Mouse (Mus musculus) CH12.LX (cell line): ENCODE data around the gene Phf12. TPM values are rescaled to one million over a fixed set of nuclear protein-coding genes. Genes with fewer than 3 reads are reported as not detected.

Experiments
- DNase-seq: peaks from one replicate; pipeline ENCODE4 v3.0.0-alpha.2; 2013; ENCODE audit errors: extremely low read depth
- H3K27ac ChIP-seq: 2 replicates; pipeline ENCODE4 v1.5.1; 2012; ENCODE audit warnings: low read depth, mild to moderate bottlenecking, control low read depth, moderate library complexity; ENCODE audit not compliant: insufficient read depth
- H3K27me3 ChIP-seq: replicated peaks from 2 replicates; pipeline ENCODE3; 2012; ENCODE audit warnings: inconsistent platforms
- H3K36me3 ChIP-seq, 2 experiments: replicated peaks in 1 of 2; 2 replicates each; pipeline versions ENCODE3 to v1.6.1; 2012; ENCODE audit warnings: inconsistent platforms in 1 of 2, low read length in 1 of 2, mild to moderate bottlenecking in 1 of 2, mixed read lengths in 1 of 2, moderate library complexity in 1 of 2; ENCODE audit not compliant: control insufficient read depth in 1 of 2, insufficient read depth in 1 of 2
- H3K4me1 ChIP-seq, 2 experiments: 2 replicates each; pipeline ENCODE4 v1.6.1; 2012; ENCODE audit warnings: inconsistent platforms in 1 of 2, moderate library complexity in 1 of 2; ENCODE audit not compliant: insufficient read depth in 2 of 2, control insufficient read depth in 1 of 2
- H3K4me2 ChIP-seq: 2 replicates; pipeline ENCODE4 v1.6.1; 2012; ENCODE audit warnings: low read depth, mild to moderate bottlenecking, control low read depth; ENCODE audit not compliant: poor library complexity, insufficient read depth, severe bottlenecking
- H3K4me3 ChIP-seq, 3 experiments: fragments of 150-350 bp in 1 of 3; sonication (generic) in 1 of 3; replicated peaks in 1 of 3; 2 replicates each; pipeline versions ENCODE3 to v1.5.1; 2011 to 2012; ENCODE audit warnings: low read depth in 2 of 3, low read length in 2 of 3, mild to moderate bottlenecking in 2 of 3, moderate library complexity in 2 of 3, control low read depth in 1 of 3, improper control_type of control experiment in 1 of 3, inconsistent platforms in 1 of 3, mixed read lengths in 1 of 3; ENCODE audit not compliant: poor library complexity in 1 of 3
- H3K79me2 ChIP-seq: replicated peaks from 2 replicates; pipeline ENCODE4 v1.6.1; 2012; ENCODE audit warnings: mild to moderate bottlenecking, moderate library complexity; ENCODE audit not compliant: control insufficient read depth, poor library complexity, insufficient read depth, severe bottlenecking; ENCODE audit errors: extremely low read depth
- H3K9ac ChIP-seq: 2 replicates; pipeline ENCODE4 v1.6.1; 2012; ENCODE audit warnings: low read depth, mild to moderate bottlenecking, control low read depth, moderate library complexity; ENCODE audit not compliant: insufficient read depth
- H3K9me3 ChIP-seq: replicated peaks from 2 replicates; pipeline ENCODE3; 2012; ENCODE audit warnings: low read length, inconsistent platforms, mixed read lengths
- BHLHE40 ChIP-seq: IDR thresholded peaks from 2 replicates; pipeline ENCODE4 v1.6.1; 2011; ENCODE audit warnings: mild to moderate bottlenecking, low read depth, low read length, improper control_type of control experiment
- CHD1 ChIP-seq: IDR thresholded peaks from 2 replicates; pipeline ENCODE4 v1.6.1; 2012; ENCODE audit warnings: low read depth, low read length, improper control_type of control experiment, inconsistent platforms
- CHD2 ChIP-seq: IDR thresholded peaks from 2 replicates; pipeline ENCODE4 v1.6.1; 2011; ENCODE audit warnings: low read length, improper control_type of control experiment
- CTCF ChIP-seq, 2 experiments: IDR thresholded peaks in 1 of 2; conservative IDR thresholded peaks in 1 of 2; 2 replicates each; pipeline ENCODE4 v1.5.1; 2011 to 2012; ENCODE audit warnings: low read depth in 2 of 2, low read length in 2 of 2, improper control_type of control experiment in 1 of 2, inconsistent platforms in 1 of 2, mild to moderate bottlenecking in 1 of 2, moderate library complexity in 1 of 2
- E2F4 ChIP-seq: IDR thresholded peaks from 2 replicates; pipeline ENCODE4 v1.6.1; 2011; ENCODE audit warnings: low read depth, low read length, improper control_type of control experiment; ENCODE audit not compliant: insufficient replicate concordance
- ELF1 ChIP-seq: IDR thresholded peaks from 2 replicates; pipeline ENCODE4 v1.6.1; 2014; ENCODE audit warnings: low read depth, mild to moderate bottlenecking, inconsistent platforms, low read length, improper control_type of control experiment
- EP300 ChIP-seq: IDR thresholded peaks from 2 replicates; pipeline ENCODE4 v1.6.1; 2011; ENCODE audit warnings: low read length, improper control_type of control experiment
- ETS1 ChIP-seq: conservative IDR thresholded peaks from 2 replicates; pipeline ENCODE4 v1.6.1; 2012; ENCODE audit warnings: low read depth, mild to moderate bottlenecking, inconsistent platforms, low read length, improper control_type of control experiment, moderate library complexity
- GABPA ChIP-seq: IDR thresholded peaks from 2 replicates; pipeline ENCODE4 v1.6.1; 2012; ENCODE audit warnings: low read depth, low read length, improper control_type of control experiment, inconsistent platforms; ENCODE audit not compliant: insufficient replicate concordance
- HCFC1 ChIP-seq: IDR thresholded peaks from 2 replicates; pipeline ENCODE4 v1.6.1; 2012; ENCODE audit warnings: low read depth, mild to moderate bottlenecking, inconsistent platforms, low read length, improper control_type of control experiment
- IRF4 ChIP-seq: IDR thresholded peaks from 2 replicates; pipeline ENCODE4 v1.6.1; 2014; ENCODE audit warnings: low read depth, mild to moderate bottlenecking, inconsistent platforms, low read length, improper control_type of control experiment
- JUN ChIP-seq: IDR thresholded peaks from 2 replicates; pipeline ENCODE4 v1.6.1; 2011; ENCODE audit warnings: low read depth, mild to moderate bottlenecking, low read length, improper control_type of control experiment, moderate library complexity; ENCODE audit not compliant: insufficient read depth
- JUND ChIP-seq: conservative IDR thresholded peaks from 2 replicates; pipeline ENCODE4 v1.6.1; 2011; ENCODE audit warnings: low read depth, low read length, improper control_type of control experiment
- KAT2A ChIP-seq: IDR thresholded peaks from 2 replicates; pipeline ENCODE4 v1.6.1; 2012; ENCODE audit warnings: low read length, improper control_type of control experiment, inconsistent platforms; ENCODE audit not compliant: insufficient replicate concordance
- MAFK ChIP-seq: IDR thresholded peaks from 2 replicates; pipeline ENCODE4 v1.6.1; 2011; ENCODE audit warnings: low read length, improper control_type of control experiment; ENCODE audit not compliant: insufficient replicate concordance
- MAX ChIP-seq: IDR thresholded peaks from 2 replicates; pipeline ENCODE4 v1.6.1; 2011; ENCODE audit warnings: low read length, improper control_type of control experiment
- MAZ ChIP-seq: IDR thresholded peaks from 2 replicates; pipeline ENCODE4 v1.6.1; 2012; ENCODE audit warnings: low read depth, mild to moderate bottlenecking, inconsistent platforms, low read length, improper control_type of control experiment, moderate library complexity
- MEF2A ChIP-seq: IDR thresholded peaks from 2 replicates; pipeline ENCODE4 v1.6.1; 2014; ENCODE audit warnings: low read depth, mild to moderate bottlenecking, inconsistent platforms, low read length, improper control_type of control experiment, borderline replicate concordance
- MXI1 ChIP-seq: IDR thresholded peaks from 2 replicates; pipeline ENCODE4 v1.6.1; 2011; ENCODE audit warnings: mild to moderate bottlenecking, low read depth, low read length, improper control_type of control experiment
- MYC ChIP-seq: IDR thresholded peaks from 2 replicates; pipeline ENCODE4 v1.6.1; 2011; ENCODE audit warnings: low read depth, mild to moderate bottlenecking, improper control_type of control experiment, low read length
- NELFE ChIP-seq: IDR thresholded peaks from 2 replicates; pipeline ENCODE4 v1.6.1; 2011; ENCODE audit warnings: low read depth, low read length, improper control_type of control experiment
- NRF1 ChIP-seq: IDR thresholded peaks from 2 replicates; pipeline ENCODE4 v1.6.1; 2014; ENCODE audit warnings: low read depth, mild to moderate bottlenecking, inconsistent platforms, low read length, improper control_type of control experiment, moderate library complexity
- PAX5 ChIP-seq: IDR thresholded peaks from 2 replicates; pipeline ENCODE4 v1.6.1; 2012; ENCODE audit warnings: low read length, inconsistent platforms, mixed read lengths
- POLR2A ChIP-seq: IDR thresholded peaks from 2 replicates; pipeline ENCODE4 v1.6.1; 2011; ENCODE audit warnings: low read depth, mild to moderate bottlenecking, improper control_type of control experiment, low read length
- POLR2AphosphoS2 ChIP-seq: IDR thresholded peaks from 2 replicates; pipeline ENCODE4 v1.6.1; 2011; ENCODE audit warnings: low read depth, low read length, improper control_type of control experiment
- RAD21 ChIP-seq: IDR thresholded peaks from 2 replicates; pipeline ENCODE4 v1.6.1; 2011; ENCODE audit warnings: low read depth, mild to moderate bottlenecking, low read length, improper control_type of control experiment, moderate library complexity
- RCOR1 ChIP-seq: conservative IDR thresholded peaks from 2 replicates; pipeline ENCODE4 v1.6.1; 2012; ENCODE audit warnings: low read depth, mild to moderate bottlenecking, inconsistent platforms, low read length, improper control_type of control experiment
- SIN3A ChIP-seq: IDR thresholded peaks from 2 replicates; pipeline ENCODE4 v1.6.1; 2012; ENCODE audit warnings: low read length, improper control_type of control experiment, inconsistent platforms
- SMC3 ChIP-seq: IDR thresholded peaks from 2 replicates; pipeline ENCODE4 v1.6.1; 2011; ENCODE audit warnings: low read depth, low read length, improper control_type of control experiment
- TBP ChIP-seq: conservative IDR thresholded peaks from 2 replicates; pipeline ENCODE4 v1.6.1; 2011; ENCODE audit warnings: low read depth, low read length, improper control_type of control experiment
- TCF12 ChIP-seq: IDR thresholded peaks from 2 replicates; pipeline ENCODE4 v1.6.1; 2014; ENCODE audit warnings: low read depth, mild to moderate bottlenecking, inconsistent platforms, low read length, improper control_type of control experiment
- UBTF ChIP-seq: IDR thresholded peaks from 2 replicates; pipeline ENCODE4 v1.6.1; 2012; ENCODE audit warnings: low read depth, mild to moderate bottlenecking, inconsistent platforms, low read length, improper control_type of control experiment, moderate library complexity
- USF1 ChIP-seq: IDR thresholded peaks from 2 replicates; pipeline ENCODE4 v1.6.1; 2014; ENCODE audit warnings: low read depth, mild to moderate bottlenecking, inconsistent platforms, low read length, improper control_type of control experiment
- USF2 ChIP-seq: conservative IDR thresholded peaks from 2 replicates; pipeline ENCODE4 v1.6.1; 2011; ENCODE audit warnings: low read depth, low read length, improper control_type of control experiment
- ZC3H11A ChIP-seq: IDR thresholded peaks from 2 replicates; pipeline ENCODE4 v1.6.1; 2012; ENCODE audit warnings: low read depth, mild to moderate bottlenecking, inconsistent platforms, low read length, improper control_type of control experiment
- ZKSCAN1 ChIP-seq: IDR thresholded peaks from 2 replicates; pipeline ENCODE4 v1.6.1; 2012; ENCODE audit warnings: low read depth, inconsistent platforms, low read length, improper control_type of control experiment, borderline replicate concordance
- ZMIZ1 ChIP-seq: IDR thresholded peaks from 2 replicates; pipeline ENCODE4 v1.6.1; 2012; ENCODE audit warnings: low read depth, mild to moderate bottlenecking, inconsistent platforms, low read length, improper control_type of control experiment
- ZNF384 ChIP-seq: IDR thresholded peaks from 2 replicates; pipeline ENCODE4 v1.6.1; 2012; ENCODE audit warnings: low read depth, low read length, improper control_type of control experiment, inconsistent platforms
- dilution Hi-C: fragments of 300-500 bp; cut with MboI; formaldehyde crosslinking; loops from 2 replicates; pipeline ENCODE4 v1.14.3; 2020; ENCODE audit warnings: low sequenced_read_pairs; ENCODE audit not compliant: extremely low pct_unique_long_range_greater_than_20kb, extremely low pct_ligation_motif_present
- in situ Hi-C: fragments of 300-500 bp; cut with MboI; formaldehyde crosslinking; loops from 3 replicates; pipeline ENCODE4 v1.14.3; 2019; ENCODE audit warnings: low sequenced_read_pairs, low pct_ligation_motif_present, low pct_unique_long_range_greater_than_20kb, mixed read lengths
- polyA plus RNA-seq: library from polyadenylated mRNA; unstranded; fragments of >175 nt; gene quantifications from 2 replicates; pipeline ENCODE4 v1.2.1, GENCODE M21; 2012; ENCODE audit warnings: low read depth; ENCODE audit not compliant: insufficient read length
- total RNA-seq, 2 experiments: library from RNA; depleted of rRNA; stranded (reverse); fragments of 300-350 nt in 1 of 2; fragments of >200 nt in 1 of 2; gene quantifications; 2 replicates each; pipeline ENCODE4 v1.2.3; 2012 to 2014

Gene Phf12
- total and polyA plus RNA-seq, 3 experiments = 10.7 to 59.7 (median 30.5) TPM

GRCm38 (mm10) chr11:77967114-77967513 lies 15.4 kb upstream of the Phf12 start:
- Histone ChIP-seq H3K36me3 (no peaks in the 10 kb centered on the region), H3K4me3 (no peak overlapping the region), H3K9me3 (peaks cover 8% of the 10 kb centered on the region), H3K9ac (no peak overlapping the region), H3K79me2 (no peaks in the 10 kb centered on the region), H3K27me3 (peaks cover 33% of the 10 kb centered on the region), H3K4me2 (no peak overlapping the region), H3K27ac (no peak overlapping the region), H3K4me1 (no peaks in the 10 kb centered on the region)
- in situ Hi-C loops = no loop called here
- dilution Hi-C loops = no loop called here
- no peak for TF ChIP-seq TCF12
- TF ChIP-seq MXI1 = no peak
- no peak for TF ChIP-seq POLR2AphosphoS2
- TF ChIP-seq MAZ = no peak
- no peak for TF ChIP-seq HCFC1
- no peak for TF ChIP-seq JUN
- TF ChIP-seq CHD2 = no peak
- no peak for TF ChIP-seq UBTF
- peak; percentile 93 for TF ChIP-seq SMC3
- TF ChIP-seq USF2 = no peak
- TF ChIP-seq IRF4 = no peak
- TF ChIP-seq KAT2A = no peak
- 0 out of 2 replicates have a peak, but pooled peaks have one; percentile 28 for TF ChIP-seq JUND
- TF ChIP-seq ZMIZ1 = no peak
- no peak for TF ChIP-seq POLR2A
- TF ChIP-seq SIN3A = no peak
- peak; percentile 93 for TF ChIP-seq ZC3H11A
- peak; percentile 96 for TF ChIP-seq RAD21
- TF ChIP-seq USF1 = no peak
- TF ChIP-seq TBP = no peak
- no peak for TF ChIP-seq RCOR1
- TF ChIP-seq NELFE = no peak; the same call in 1 of the 2 replicates
- TF ChIP-seq CTCF (conservative IDR thresholded peaks at IDR 0.05 in 1 of 2, IDR thresholded peaks at IDR 0.05 in 1 of 2; ENCODE audit: low read depth in 2 of 2, low read length in 2 of 2) = peak; percentile 93 to 97
- TF ChIP-seq CHD1 = no peak
- TF ChIP-seq PAX5 = no peak
- TF ChIP-seq MYC = no peak
- no peak for TF ChIP-seq EP300
- no peak for TF ChIP-seq ZNF384
- 0 out of 2 replicates have a peak, but pooled peaks have one; percentile 23 for TF ChIP-seq MEF2A
- TF ChIP-seq NRF1 = 0 out of 2 replicates have a peak, but pooled peaks have one; percentile 11
- no peak for TF ChIP-seq ETS1
- TF ChIP-seq ELF1 = no peak
- TF ChIP-seq E2F4 = no peak
- TF ChIP-seq ZKSCAN1 = no peak
- TF ChIP-seq BHLHE40 = no peak
- no peak for TF ChIP-seq MAFK
- TF ChIP-seq MAX = no peak
- TF ChIP-seq GABPA = no peak
- TF ChIP-seq, all 38 proteins: peak for 7
- DNase-seq = peak; percentile 78
